Mouse (Mus musculus) lung, postnatal 14 days (tissue): ENCODE data around the gene Slc25a30.

ENCODE experiments used
- DNase-seq: peaks from one replicate; pipeline ENCODE4 v3.0.0; 2021

The Slc25a30 gene

DNA sequence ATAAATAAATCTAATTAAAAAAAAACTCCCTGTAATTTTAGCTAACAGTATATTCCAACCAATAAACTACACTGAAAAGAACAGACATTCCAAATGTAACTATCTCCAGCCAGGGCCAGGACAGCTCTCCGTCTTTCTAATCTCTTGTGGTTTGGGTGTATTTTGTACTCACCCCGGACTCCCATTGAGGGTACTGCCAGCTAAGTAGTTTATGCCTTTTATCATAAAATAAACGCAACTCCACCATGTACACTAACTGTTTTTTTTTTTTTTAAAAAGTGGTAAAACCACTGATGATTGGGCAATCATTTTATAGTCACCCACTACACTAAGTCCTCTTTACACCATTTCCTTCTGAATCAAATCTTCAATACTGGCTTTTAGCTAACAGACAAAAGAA is 51.2 kb downstream of the Slc25a30 start:
- no peak for DNase-seq

DNA sequence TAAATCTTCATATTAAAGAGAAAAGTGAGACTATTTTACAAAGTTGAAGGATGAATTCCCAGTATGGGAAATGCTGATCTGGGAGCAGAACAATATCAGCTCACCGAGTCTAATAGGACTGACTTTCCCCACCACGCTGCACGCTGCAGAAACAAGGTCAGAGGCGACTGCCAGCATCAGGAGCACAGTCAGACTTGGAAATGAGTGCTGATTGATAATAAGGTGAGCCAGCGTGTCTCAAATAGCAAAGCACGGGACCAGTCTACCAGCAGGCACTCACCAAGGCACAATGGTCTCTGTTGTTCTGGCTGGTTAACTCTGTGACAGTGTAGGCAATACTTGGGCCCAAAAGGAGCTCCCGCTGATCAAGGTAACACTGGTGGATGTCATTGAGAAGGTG is 54.2 kb downstream of the Slc25a30 start:
- no peak for DNase-seq

DNA sequence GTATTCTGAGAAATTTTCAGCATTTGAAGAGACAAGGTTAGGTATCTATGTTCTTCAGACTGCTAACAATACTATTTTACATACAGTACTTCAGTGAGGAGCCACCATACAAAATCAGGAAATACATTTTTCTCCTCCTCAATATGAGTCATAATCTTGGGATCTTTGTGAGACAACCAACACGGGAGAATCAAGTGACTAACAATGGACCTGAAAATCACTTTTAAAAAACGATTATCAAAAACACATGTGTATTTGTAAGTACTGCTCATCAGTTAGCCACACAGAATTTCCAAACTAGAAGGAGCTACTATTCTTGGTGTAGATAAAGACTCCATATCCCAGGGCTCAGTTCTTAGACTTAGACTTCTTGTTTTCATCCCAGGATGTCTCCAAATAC is 55.5 kb downstream of the Slc25a30 start:
- no peak for DNase-seq

DNA sequence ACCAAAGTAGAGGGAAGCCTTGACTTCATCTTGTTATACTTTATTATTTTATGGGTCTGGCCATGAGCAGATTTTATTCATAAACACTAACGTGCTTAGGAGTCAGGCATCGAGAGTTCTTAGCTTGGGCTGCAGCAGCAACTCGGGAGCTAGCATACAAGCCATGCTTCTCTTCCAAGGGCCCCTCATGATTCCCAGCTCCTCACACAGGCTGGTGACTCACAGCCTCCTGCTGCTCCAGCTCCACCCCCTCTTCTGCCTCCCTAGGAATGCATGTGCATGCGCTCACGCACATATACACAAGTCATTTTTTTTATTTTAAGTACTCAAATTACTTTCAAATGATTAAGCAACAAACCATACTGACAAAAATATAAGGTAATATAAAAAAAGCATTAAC is 58.7 kb downstream of the Slc25a30 start:
- DNase-seq: no peak

DNA sequence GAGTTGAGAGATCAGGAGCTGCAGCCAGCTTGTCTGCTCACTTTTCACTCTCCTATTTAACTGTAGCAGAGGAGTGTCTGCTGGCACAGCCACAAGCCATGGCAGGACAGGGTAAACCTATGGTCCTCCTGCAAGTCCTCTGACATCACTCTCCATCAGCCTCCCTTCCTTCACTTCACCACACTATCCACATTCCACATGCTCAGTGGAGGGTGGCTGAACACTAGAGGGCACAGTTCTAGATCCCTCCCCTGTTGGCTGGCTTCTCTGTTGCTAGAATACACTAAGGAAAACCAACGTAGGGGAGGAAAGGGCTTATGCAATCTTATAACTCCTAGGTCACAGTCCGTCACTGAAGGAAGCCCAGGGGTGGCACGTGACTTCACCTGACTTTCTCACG is 59.8 kb downstream of the Slc25a30 start:
- DNase-seq: peak; percentile 8

DNA sequence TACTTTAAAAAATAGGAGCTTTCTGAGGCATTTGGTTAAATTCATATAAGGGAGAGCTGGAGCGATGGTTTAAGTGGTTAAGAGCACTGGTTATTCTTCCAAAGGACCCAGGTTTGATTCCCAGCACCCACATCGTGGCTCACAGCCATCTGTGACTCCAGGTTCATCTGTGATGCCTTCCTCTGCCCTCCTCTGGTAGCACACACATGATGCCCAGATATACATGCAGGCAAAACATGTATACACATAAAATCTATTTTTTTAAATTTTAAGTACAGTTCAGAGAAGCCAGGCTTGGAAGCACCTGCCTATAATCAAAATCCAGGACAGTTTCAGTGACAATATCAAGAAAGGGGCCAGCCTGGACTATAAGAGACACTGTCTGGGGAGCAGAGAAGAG is 64.0 kb downstream of the Slc25a30 start:
- no peak for DNase-seq

DNA sequence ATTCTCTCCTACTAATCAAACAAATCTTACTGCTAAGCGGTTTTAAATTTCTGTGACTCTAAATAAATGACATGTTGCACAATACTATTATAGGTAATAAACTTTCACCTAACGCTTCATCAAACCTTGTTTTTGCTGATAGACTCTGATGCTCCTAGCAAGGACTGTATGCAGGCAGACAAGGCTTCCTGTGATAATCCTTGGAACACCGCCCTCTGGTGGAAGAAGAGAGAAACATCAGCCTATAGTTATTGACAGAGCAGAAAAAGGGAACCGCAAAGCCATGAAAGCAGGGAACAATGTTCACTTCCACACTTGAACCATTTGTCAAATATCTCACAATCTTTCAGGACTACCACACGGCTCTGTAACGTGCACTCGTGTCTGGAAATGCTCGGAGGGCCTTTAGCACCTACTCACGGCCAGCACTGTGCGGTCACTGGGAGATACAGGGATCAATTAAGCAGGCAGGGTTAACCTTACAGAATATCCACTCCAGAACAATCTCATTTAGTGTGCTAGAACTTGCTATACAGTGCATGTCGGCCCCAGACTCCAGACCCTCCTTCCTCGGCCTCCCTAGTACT is 64.8 kb downstream of the Slc25a30 start:
- peak; percentile 59 for DNase-seq

DNA sequence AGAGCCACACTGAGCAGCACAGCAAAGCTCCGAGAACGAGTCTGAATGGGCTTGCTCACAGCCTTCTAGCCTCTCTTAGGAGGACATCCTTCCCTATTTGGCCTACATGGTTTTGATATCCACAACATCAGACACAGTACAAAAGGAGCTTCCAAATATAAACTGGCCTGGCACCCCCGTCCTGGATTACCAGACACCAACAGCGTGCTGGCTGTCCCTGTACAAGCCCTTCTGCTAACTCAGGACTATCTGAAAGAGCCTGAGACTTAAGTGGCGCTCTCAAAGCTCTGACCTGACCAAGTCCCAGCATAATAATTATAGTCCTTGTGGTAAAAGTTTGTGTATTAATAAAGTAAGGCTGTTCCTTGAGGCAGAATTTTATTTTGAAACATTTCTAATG is 66.7 kb downstream of the Slc25a30 start:
- no peak for DNase-seq

DNA sequence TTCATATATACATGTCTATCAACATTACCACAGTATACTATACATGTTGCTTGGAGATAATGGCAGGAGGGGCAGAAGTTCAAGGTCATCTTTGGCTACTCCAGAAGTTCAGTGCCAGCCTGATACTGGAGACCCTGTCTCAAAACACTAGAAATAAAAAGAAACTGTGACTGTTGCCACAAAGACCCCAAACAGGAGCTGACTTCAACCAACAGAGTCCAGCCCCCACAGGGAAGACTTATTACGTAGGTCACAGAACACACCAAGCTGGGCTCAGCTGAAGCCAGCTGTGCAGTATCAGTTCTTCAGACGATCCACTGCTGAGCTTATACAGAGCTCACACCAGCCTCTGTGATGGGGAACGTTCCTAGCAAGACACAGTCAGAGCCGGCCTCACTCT is 70.4 kb downstream of the Slc25a30 start:
- DNase-seq: no peak

DNA sequence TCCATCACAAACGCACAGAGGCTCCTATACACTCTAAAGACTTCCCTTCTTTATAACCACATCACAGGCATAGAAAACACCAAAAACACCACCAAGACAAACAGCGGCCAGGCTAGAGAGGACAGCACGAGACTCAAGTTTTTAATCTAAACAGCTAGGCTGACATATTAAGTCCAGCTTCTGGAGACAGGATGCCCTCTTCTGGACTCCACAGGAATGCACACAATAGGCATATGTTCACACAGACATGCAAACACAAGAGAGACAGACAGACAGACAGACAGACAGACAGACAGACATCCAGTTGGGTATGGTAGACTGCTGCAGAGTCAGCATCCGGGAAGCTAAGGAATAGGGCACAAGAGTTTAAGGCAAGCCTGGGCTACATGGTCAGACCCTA is 73.2 kb downstream of the Slc25a30 start:
- DNase-seq: no peak

DNA sequence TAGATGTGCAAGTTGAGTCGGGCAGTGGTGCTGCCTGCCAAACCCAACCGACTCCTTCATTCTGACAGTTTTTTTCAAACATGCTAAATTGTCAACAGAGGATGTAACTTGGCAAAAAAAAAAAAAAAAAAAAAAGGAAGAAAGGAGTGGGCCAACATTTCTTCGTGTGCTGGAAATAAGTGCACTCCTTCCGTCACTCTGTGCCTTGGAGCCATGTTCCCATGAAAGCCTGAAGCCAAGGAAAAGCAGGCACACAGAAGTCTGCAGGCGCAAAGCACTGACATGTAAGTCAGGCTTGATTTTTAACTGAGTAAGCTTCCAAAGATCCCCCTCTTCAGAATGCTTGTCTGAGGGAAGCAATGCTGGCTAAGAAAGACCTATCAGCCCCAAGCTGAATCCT is 74.2 kb downstream of the Slc25a30 start:
- DNase-seq: no peak

DNA sequence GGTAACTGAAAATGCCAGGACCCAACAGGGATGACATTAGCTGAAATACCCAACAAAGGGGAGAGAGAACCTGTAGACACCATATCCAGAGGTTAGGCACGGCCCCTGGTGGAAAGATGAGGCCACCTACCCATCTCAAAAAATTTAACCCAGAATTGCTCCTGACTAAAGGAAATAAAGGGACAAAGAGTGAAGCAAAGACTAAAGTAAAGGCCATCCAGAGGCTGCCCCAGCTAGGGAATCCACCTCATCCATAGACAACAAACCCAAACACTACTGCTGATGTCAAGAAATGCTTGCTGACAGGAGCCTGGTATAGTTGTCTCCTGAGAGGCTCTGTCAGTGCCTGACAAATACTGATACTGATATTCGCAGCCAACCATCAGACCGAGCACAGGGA is 75.1 kb downstream of the Slc25a30 start:
- DNase-seq: no peak
